Mouse (Mus musculus) lung, embryonic 16.5 days (tissue): ENCODE results near the gene Psme3. TPM values are rescaled to one million over a fixed set of nuclear protein-coding genes. Genes with fewer than 3 reads are reported as not detected.
"Not testable (repeated sequence)": the region's sequence is repeated elsewhere in the genome, so short reads cannot be mapped to it uniquely, and the experiment has no call there.

Experiments
- ATAC-seq: fragments of 200-750 bp; cut with Nextera tagmentation; 2 replicates; pipeline ENCODE4 v1.8.0; 2017; ENCODE audit warnings: low read depth, mild to moderate bottlenecking, moderate library complexity
- H3K27ac ChIP-seq: fragments of 300-500 bp; sonication (generic); 2 replicates; pipeline ENCODE4 v1.5.1; 2014; ENCODE audit warnings: mild to moderate bottlenecking, control low read depth, low read length
- H3K27me3 ChIP-seq: fragments of 300-500 bp; sonication (generic); 2 replicates; pipeline ENCODE4 v1.6.1; 2014; ENCODE audit warnings: low read depth, low read length, mixed read lengths; ENCODE audit not compliant: control insufficient read depth, insufficient read depth
- H3K36me3 ChIP-seq: fragments of 300-500 bp; sonication (generic); 2 replicates; pipeline ENCODE4 v1.6.1; 2014; ENCODE audit warnings: low read length; ENCODE audit not compliant: control insufficient read depth, insufficient read depth
- H3K4me1 ChIP-seq: fragments of 300-500 bp; sonication (generic); replicated peaks from 2 replicates; pipeline ENCODE4 v1.6.1; 2014; ENCODE audit warnings: low read length, mixed read lengths; ENCODE audit not compliant: control insufficient read depth, insufficient read depth
- H3K4me2 ChIP-seq: fragments of 300-500 bp; sonication (generic); 2 replicates; pipeline ENCODE4 v1.6.1; 2014; ENCODE audit warnings: low read depth, low read length, control low read depth
- H3K4me3 ChIP-seq: fragments of 300-500 bp; sonication (generic); 2 replicates; pipeline ENCODE4 v1.5.1; 2014; ENCODE audit warnings: mild to moderate bottlenecking, low read length, control low read depth
- H3K9ac ChIP-seq: fragments of 300-500 bp; sonication (generic); 2 replicates; pipeline ENCODE4 v1.6.1; 2014; ENCODE audit warnings: low read length, control low read depth
- H3K9me3 ChIP-seq: fragments of 300-500 bp; sonication (generic); 2 replicates; pipeline ENCODE4 v1.6.1; 2016; ENCODE audit warnings: low read length; ENCODE audit not compliant: control insufficient read depth
- WGBS: fragments of 180-500 bp; shearing (Covaris S2); extraction: QIAGEN DNeasy Blood & Tissue Kit; methylation state at CpG from one replicate; pipeline ENCODE4 v1.1.7; 2014; 5-methylcytosine and 5-hydroxymethylcytosine counted together
- polyA plus RNA-seq: library from polyadenylated mRNA; unstranded; fragments of >200 nt; fragmentation: Nextera tagmentation; extraction: Ambion mirVana; gene quantifications from 2 replicates; pipeline ENCODE4 v1.2.1, GENCODE M21; 2015

Psme3 gene
- polyA plus RNA-seq, 1 experiment from 2014 or later: 101 TPM

DNA sequence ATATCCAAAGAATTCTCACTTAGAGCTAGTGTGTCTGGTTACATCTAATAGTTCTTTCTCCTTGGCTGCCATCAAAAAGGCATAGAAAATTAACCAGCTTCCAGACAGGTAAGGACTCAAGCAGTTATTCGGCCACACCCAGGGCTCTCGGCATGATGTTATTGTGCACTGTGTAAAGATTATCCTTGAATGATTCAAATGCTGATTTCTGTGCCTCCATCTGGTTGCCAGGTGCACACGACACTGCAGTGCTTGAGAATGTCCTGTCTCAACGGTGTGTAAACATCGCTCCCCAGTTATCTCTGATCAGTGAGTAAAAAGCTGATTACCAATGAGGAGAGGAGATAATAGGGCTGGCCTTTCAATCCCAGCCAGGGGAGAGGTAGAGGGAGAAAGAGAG lies 8.3 kb upstream of the Psme3 start:
- H3K9ac ChIP-seq: no peak overlapping the region
- no peak overlapping the region for H3K27ac ChIP-seq

DNA sequence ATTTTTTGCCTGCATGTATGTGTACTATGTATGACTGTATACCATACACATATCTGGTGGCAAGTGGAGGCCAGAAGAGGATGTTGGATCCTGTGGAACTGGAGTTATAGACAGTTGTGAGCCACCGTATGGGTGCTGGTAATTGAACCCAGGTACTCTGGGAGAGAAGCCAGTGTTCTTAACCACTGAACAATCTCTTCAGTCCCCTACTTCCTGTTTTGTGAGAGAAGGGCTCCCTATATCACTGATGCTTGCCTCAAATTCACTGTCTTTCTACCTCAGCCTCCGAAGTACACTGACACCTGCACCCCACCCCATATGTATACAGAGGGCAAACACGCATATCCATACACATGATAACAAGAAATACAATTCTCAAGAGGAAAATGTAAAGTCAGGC lies 4.9 kb upstream of the Psme3 start:
- peaks cover 2% of the 10 kb centered on the region; the same call in 1 of the 2 replicates for H3K27me3 ChIP-seq
- no peak overlapping the region for H3K27ac ChIP-seq
- no peak overlapping the region for H3K4me2 ChIP-seq
- peaks cover 2% of the 10 kb centered on the region; the same call in 1 of the 2 replicates for H3K4me1 ChIP-seq
- no peak overlapping the region for H3K4me3 ChIP-seq
- ATAC-seq: no peak
- WGBS: 89% methylated on average over 3 of the region's 3 CpGs
- no peaks in the 10 kb centered on the region for H3K9me3 ChIP-seq
- H3K9ac ChIP-seq: no peak overlapping the region
- no peaks in the 10 kb centered on the region for H3K36me3 ChIP-seq

More for the DNA sequence above, 8.3 kb upstream of the Psme3 start:
- Histone ChIP-seq H3K36me3 (no peaks in the 10 kb centered on the region), H3K27me3 (peaks cover 2% of the 10 kb centered on the region; the same call in 1 of the 2 replicates), H3K4me3 (no peak overlapping the region), H3K9me3 (no peaks in the 10 kb centered on the region), H3K4me1 (no peaks in the 10 kb centered on the region), H3K4me2 (no peak overlapping the region)
- ATAC-seq: no peak
- WGBS: 23% methylated on average over 5 of the region's 5 CpGs

DNA sequence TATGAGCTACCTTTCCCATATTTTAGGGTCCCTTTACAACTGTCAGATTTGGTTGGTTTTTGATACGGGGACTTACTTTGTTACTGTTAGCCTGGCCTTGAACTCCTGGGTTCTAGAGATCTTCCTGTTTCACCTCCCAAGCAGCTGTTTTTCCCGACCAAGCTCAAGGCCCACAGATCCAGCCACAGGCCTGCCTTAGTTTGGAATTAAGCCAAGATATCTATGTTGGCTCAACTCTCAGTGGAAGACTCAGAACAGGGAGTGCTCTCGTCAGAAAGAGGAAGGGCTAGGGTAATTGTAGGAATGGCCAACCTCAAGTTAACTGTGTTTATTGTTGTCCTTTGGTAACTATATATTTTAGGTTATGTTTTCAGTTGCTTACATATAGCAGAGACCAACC lies 3.9 kb upstream of the Psme3 start:
- no peak overlapping the region for H3K4me2 ChIP-seq
- peaks cover 2% of the 10 kb centered on the region; the same call in 1 of the 2 replicates for H3K27me3 ChIP-seq
- ATAC-seq: no peak
- H3K9ac ChIP-seq: no peak overlapping the region
- no peaks in the 10 kb centered on the region for H3K36me3 ChIP-seq
- peaks cover 7% of the 10 kb centered on the region for H3K4me1 ChIP-seq
- no peak overlapping the region for H3K4me3 ChIP-seq
- H3K27ac ChIP-seq: no peak overlapping the region
- 35% methylated on average over 3 of the region's 3 CpGs for WGBS
- no peaks in the 10 kb centered on the region for H3K9me3 ChIP-seq

DNA sequence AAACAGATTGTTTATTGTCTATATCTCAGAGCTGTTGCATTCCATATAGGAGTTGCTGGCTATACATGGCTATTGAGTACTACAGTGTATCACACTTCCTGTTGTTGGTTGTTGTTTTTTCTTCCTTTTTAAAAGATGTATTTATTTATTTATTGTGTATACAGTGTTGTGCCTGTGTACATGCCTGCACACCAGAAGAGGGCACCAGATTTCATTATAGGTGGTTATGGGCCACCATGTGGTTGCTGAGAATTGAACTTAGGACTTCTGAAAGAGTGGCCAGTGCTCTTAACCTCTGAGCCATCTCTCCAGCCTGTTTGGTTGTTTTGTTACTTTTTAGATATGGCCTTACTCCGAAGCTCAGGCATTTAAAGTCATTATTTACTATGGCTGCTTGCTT lies 1.4 kb upstream of the Psme3 start:
- Histone ChIP-seq H3K9me3 (no peaks in the 10 kb centered on the region), H3K27me3 (no peaks in the 10 kb centered on the region), H3K36me3 (peaks cover 11% of the 10 kb centered on the region), H3K4me1 (peaks cover 11% of the 10 kb centered on the region), H3K4me2 (no peak overlapping the region), H3K4me3 (no peak overlapping the region), H3K27ac (no peak overlapping the region), H3K9ac (no peak overlapping the region)
- ATAC-seq: no peak
- WGBS: 97% methylated on average over 1 of the region's 1 CpGs

DNA sequence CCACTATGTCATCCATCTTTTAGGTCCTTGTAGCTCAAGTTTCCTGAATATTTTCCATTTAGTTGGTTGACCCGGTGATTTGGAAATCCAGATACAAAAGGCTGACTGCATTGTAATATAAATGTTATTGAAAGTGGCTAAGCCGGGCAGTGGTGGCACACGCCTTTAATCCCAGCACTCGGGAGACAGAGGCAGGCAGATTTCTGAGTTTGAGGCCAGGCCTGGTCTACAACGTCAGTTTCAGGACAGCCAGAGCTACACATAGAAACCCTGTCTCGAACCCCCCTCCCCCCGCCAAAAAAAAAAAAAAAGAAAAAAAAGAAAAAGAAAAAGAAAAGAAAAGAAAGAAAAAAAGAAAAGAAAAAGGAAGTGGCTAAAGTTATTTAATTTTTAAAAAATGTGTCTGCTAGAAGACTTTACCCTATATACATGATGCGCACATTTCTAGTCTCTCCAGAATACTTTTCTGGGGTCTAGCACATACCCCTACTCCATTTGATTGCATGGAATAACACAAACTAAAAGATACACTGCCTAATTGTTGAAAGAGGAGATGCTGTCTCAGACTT lies 847 bp upstream of the Psme3 start:
- peak; percentile 15; the same call in 1 of the 2 replicates for ATAC-seq
- peaks cover 16% of the 10 kb centered on the region for H3K36me3 ChIP-seq
- H3K27ac ChIP-seq: peak overlapping the region; percentile 51
- peak overlapping the region; percentile 82 for H3K4me2 ChIP-seq
- H3K4me3 ChIP-seq: peak overlapping the region; percentile 72
- peaks cover 11% of the 10 kb centered on the region for H3K4me1 ChIP-seq
- peak overlapping the region; percentile 86 for H3K9ac ChIP-seq
- H3K9me3 ChIP-seq: no peaks in the 10 kb centered on the region
- H3K27me3 ChIP-seq: no peaks in the 10 kb centered on the region
- WGBS: 81% methylated on average over 8 of the region's 8 CpGs

DNA sequence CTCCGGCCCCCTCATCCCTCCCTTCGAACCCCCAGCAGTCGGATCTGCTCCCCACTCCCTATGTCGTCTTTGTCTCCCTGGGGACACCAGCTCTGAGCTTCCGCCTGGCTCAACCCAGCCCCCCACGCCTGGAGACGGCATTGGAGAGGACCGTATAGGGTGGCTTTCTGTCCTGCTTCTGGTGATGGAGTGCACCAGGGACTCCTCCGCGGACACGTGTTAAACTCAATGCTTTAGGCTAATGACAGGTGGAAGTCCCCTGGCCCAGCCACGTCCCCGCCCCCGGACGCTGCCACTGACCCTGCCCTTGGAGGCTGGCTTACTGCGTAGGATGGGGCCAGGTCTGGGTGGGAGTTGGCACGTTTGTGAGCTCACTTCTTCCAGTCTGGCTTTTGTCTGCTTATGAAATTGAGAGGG lies 496 bp downstream of the Psme3 start:
- WGBS: 0% methylated on average over 17 of the region's 17 CpGs
- Histone ChIP-seq H3K4me3 (peak overlapping the region; percentile 72), H3K4me1 (peaks cover 11% of the 10 kb centered on the region), H3K36me3 (peaks cover 28% of the 10 kb centered on the region), H3K4me2 (peak overlapping the region; percentile 82), H3K9ac (peak overlapping the region; percentile 86), H3K27ac (peak overlapping the region; percentile 26), H3K9me3 (no peaks in the 10 kb centered on the region), H3K27me3 (no peaks in the 10 kb centered on the region)
- ATAC-seq: peak; percentile 56

DNA sequence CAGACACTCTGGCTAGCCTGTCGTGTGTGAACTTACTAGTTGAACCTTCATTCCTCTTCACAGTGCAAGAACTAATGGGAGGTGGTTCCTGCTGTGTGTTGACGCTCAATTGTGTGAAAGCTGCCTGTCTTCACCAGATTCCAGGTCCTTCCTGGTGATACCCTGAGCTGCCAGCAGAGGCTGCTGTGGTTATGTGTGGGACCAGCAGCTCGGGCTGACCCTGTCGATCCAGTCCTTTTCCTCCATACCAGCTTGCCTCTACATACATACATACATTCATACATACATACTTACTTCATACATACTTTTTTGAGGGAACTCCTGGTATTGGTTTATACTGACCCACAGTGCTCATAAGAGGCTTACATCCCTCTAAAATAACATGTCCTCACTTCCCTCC lies 7.6 kb downstream of the Psme3 start:
- Histone ChIP-seq H3K9me3 (no peaks in the 10 kb centered on the region), H3K4me3 (no peak overlapping the region), H3K9ac (no peak overlapping the region), H3K27ac (no peak overlapping the region), H3K4me1 (no peaks in the 10 kb centered on the region), H3K4me2 (no peak overlapping the region), H3K36me3 (peaks cover 58% of the 10 kb centered on the region), H3K27me3 (no peaks in the 10 kb centered on the region)
- ATAC-seq: peak; percentile 69
- 8% methylated on average over 4 of the region's 4 CpGs for WGBS

DNA sequence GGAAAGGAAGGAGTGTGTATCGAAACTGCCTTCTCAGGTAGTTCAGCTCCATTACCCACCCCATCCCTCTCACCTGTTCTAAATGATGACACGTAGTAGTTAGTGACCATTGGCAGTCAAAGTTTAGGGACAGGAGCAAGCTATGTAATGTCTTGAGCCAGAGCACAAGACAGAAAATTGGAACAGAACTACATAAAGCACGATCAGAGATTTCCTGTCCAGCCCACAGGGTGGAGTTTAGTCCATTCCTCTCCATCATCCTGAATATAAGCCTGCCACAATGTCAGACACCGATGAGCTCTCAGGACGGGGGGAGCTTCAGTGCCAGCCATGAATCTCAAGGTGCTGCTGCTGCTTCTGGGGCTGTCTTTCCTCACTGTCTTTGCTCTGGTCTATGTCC lies 8.8 kb downstream of the Psme3 start, which contains the start of gene Aoc2:
Gene Aoc2, plus strand, starts transcription at position 301 of the 400 bp plus-strand sequence.
- Histone ChIP-seq H3K4me1 (no peaks in the 10 kb centered on the region), H3K9ac (no peak within 1 kb of the TSS), H3K9me3 (no peaks in the 10 kb centered on the region), H3K4me2 (no peak within 1 kb of the TSS), H3K27me3 (no peaks in the 10 kb centered on the region), H3K4me3 (no peak within 1 kb of the TSS), H3K36me3 (peaks cover 46% of the 10 kb centered on the region), H3K27ac (no peak within 1 kb of the TSS)
- WGBS: 79% methylated on average over 5 of the region's 5 CpGs
- ATAC-seq: no peak

DNA sequence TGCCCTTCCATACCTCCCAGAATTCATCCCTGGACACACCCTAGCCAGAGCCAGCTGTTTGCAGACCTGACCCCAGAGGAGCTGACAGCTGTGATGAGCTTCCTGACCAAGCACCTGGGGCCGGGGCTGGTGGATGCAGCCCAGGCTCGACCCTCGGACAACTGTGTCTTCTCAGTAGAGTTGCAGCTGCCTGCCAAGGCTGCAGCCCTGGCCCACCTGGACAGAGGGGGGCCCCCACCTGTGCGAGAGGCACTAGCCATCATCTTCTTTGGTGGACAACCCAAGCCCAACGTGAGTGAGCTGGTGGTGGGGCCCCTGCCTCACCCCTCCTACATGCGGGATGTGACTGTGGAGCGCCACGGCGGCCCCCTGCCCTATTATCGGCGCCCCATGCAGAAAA lies 9.2 kb downstream of the Psme3 start:
- ATAC-seq: 0 out of 2 replicates have a peak, but pooled peaks have one; percentile 4
- H3K4me1 ChIP-seq, H3K4me2 ChIP-seq, H3K27me3 ChIP-seq, H3K9ac ChIP-seq, H3K9me3 ChIP-seq, H3K4me3 ChIP-seq, H3K27ac ChIP-seq: not testable (repeated sequence)
- H3K36me3 ChIP-seq: peaks cover 42% of the 10 kb centered on the region
- WGBS: 91% methylated on average over 11 of the region's 11 CpGs
